Mouse (Mus musculus) liver, embryonic 13.5 days (tissue): Measurements from ENCODE around the gene Rprml. TPM values are rescaled to one million over a fixed set of nuclear protein-coding genes. Genes with fewer than 3 reads are reported as not detected.

Experiments used
- ATAC-seq: fragments of 200-750 bp; cut with Nextera tagmentation; 2 replicates; pipeline ENCODE4 v1.8.0; 2017; ENCODE audit warnings: low read depth, mild to moderate bottlenecking, moderate number of reproducible peaks, moderate library complexity
- DNase-seq: peaks from one replicate; pipeline ENCODE4 v3.0.0; 2022
- H3K27ac ChIP-seq: fragments of 300-500 bp; sonication (generic); 2 replicates; pipeline ENCODE4 v1.5.1; 2015; ENCODE audit warnings: moderate library complexity, mild to moderate bottlenecking, inconsistent platforms
- H3K27me3 ChIP-seq: fragments of 300-500 bp; sonication (generic); 2 replicates; pipeline ENCODE4 v1.6.1; 2015; ENCODE audit warnings: mild to moderate bottlenecking, inconsistent platforms
- H3K36me3 ChIP-seq: fragments of 300-500 bp; sonication (generic); 2 replicates; pipeline ENCODE4 v1.6.1; 2015; ENCODE audit warnings: mild to moderate bottlenecking, inconsistent platforms
- H3K4me1 ChIP-seq: fragments of 300-500 bp; sonication (generic); replicated peaks from 2 replicates; pipeline ENCODE4 v1.6.1; 2015; ENCODE audit warnings: inconsistent platforms
- H3K4me2 ChIP-seq: fragments of 300-500 bp; sonication (generic); 2 replicates; pipeline ENCODE4 v1.6.1; 2015; ENCODE audit warnings: inconsistent platforms, mild to moderate bottlenecking, moderate library complexity
- H3K4me3 ChIP-seq: fragments of 300-500 bp; sonication (generic); replicated peaks from 2 replicates; pipeline ENCODE4 v1.5.1; 2015; ENCODE audit warnings: mild to moderate bottlenecking, inconsistent platforms
- H3K9ac ChIP-seq: fragments of 300-500 bp; sonication (generic); 2 replicates; pipeline ENCODE4 v1.6.1; 2015; ENCODE audit warnings: mild to moderate bottlenecking, inconsistent platforms
- H3K9me3 ChIP-seq: fragments of 300-500 bp; sonication (generic); replicated peaks from 2 replicates; pipeline ENCODE4 v1.6.1; 2016; ENCODE audit warnings: inconsistent platforms
- WGBS: fragments of 180-500 bp; shearing (Covaris S2); methylation state at CpG from one replicate; pipeline ENCODE4 v1.1.7; 2015; ENCODE audit not compliant: insufficient replicate concordance; 5-methylcytosine and 5-hydroxymethylcytosine counted together
- polyA plus RNA-seq: library from polyadenylated mRNA; unstranded; fragments of >200 nt; fragmentation: Nextera tagmentation; extraction: Ambion mirVana; gene quantifications from 2 replicates; pipeline ENCODE4 v1.2.1, GENCODE M21; 2015

Rprml gene
- polyA plus RNA-seq, 1 experiment from 2014 or later, result not detected

DNA sequence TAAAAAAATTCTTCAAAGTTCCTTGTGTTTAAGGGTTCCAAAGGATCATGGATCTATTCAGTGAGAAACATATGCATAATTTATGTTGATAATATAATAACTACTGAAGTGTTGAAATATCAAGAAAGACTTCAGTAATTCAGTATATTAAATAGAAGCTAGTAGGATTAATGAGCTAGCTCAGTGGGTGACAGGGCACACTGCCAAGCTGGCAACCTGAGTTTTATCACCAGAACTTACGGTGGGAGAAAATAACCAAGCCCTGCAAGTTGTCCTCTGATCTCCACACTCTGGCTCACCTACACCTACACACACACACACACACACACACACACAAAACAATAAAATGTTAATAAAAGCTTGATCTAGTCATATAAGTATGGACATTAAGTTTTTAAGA is 43.9 kb downstream of the Rprml start:
- DNase-seq (no peak), ATAC-seq (no peak)
- 57% methylated on average over 1 of the region's 1 CpGs for WGBS
- no peaks in the 10 kb centered on the region for H3K27me3 ChIP-seq
- H3K4me3 ChIP-seq, result no peak overlapping the region
- peaks cover 34% of the 10 kb centered on the region for H3K4me1 ChIP-seq
- no peak overlapping the region for H3K4me2 ChIP-seq
- H3K9ac ChIP-seq, result no peak overlapping the region
- H3K27ac ChIP-seq, result no peak overlapping the region
- no peaks in the 10 kb centered on the region for H3K9me3 ChIP-seq
- H3K36me3 ChIP-seq, result 0 out of 2 replicates have a peak, but pooled peaks cover 7% of the 10 kb centered on the region

DNA sequence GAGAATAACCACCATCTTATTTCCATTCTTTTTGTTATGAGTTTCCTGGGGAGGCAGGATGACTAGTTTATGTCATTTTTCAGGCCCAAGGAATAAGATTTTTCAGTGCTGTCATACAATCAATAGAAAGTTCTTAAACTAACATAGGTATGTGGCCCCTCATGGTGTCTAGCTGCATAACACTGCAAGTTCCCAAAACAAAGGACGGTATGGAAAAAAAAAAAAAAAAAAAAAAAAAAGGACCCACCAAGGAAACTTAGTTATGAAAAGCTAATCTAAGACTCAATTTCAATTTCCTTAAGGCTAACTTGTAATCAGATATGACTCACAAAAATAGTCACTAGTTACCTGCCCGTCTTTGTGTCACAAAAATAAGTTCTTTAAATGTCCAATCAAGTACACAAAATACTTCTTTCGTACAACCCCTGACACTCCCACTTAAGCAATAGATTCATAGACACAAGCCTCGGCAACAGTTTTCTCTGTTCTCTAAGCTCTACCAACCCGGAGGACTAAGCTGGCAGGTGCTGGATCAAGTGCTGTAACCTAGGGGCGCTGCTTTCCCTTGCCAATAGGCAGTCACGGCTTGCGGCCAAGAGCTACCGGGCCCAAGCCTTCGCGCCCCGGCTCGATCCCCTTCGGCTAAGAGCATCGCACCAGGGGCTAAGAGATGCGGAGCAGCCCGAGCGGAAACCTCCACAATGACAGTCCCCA is 47.6 kb downstream of the Rprml start:
- peak overlapping the region; percentile 85 for H3K27ac ChIP-seq
- peak; percentile 59 for ATAC-seq
- DNase-seq, result no peak
- WGBS, result under 1% methylated on average over 18 of the region's 18 CpGs
- H3K9ac ChIP-seq, result peak overlapping the region; percentile 89
- H3K4me3 ChIP-seq, result peak overlapping the region; percentile 94
- peaks cover 21% of the 10 kb centered on the region for H3K4me1 ChIP-seq
- peak overlapping the region; percentile 79 for H3K4me2 ChIP-seq
- H3K36me3 ChIP-seq, result 0 out of 2 replicates have a peak, but pooled peaks cover 3% of the 10 kb centered on the region
- no peaks in the 10 kb centered on the region for H3K9me3 ChIP-seq
- no peaks in the 10 kb centered on the region for H3K27me3 ChIP-seq

GRCm38 (mm10) chr11:103697565-103698176 is 48.3 kb downstream of the Rprml start, which contains the start of gene Gosr2:
Gene Gosr2, minus strand, starts transcription at chr11:103697898.
- H3K4me1 ChIP-seq, result peaks cover 21% of the 10 kb centered on the region
- DNase-seq, result peak; percentile 77
- ATAC-seq, result peak; percentile 96
- peak within 1 kb of the TSS; percentile 85 for H3K27ac ChIP-seq
- under 1% methylated on average over 57 of the region's 57 CpGs for WGBS
- H3K27me3 ChIP-seq, result no peaks in the 10 kb centered on the region
- peak within 1 kb of the TSS; percentile 79 for H3K4me2 ChIP-seq
- H3K36me3 ChIP-seq, result 0 out of 2 replicates have a peak, but pooled peaks cover 3% of the 10 kb centered on the region
- H3K9me3 ChIP-seq, result no peaks in the 10 kb centered on the region
- peak within 1 kb of the TSS; percentile 94 for H3K4me3 ChIP-seq
- peak within 1 kb of the TSS; percentile 89 for H3K9ac ChIP-seq

DNA sequence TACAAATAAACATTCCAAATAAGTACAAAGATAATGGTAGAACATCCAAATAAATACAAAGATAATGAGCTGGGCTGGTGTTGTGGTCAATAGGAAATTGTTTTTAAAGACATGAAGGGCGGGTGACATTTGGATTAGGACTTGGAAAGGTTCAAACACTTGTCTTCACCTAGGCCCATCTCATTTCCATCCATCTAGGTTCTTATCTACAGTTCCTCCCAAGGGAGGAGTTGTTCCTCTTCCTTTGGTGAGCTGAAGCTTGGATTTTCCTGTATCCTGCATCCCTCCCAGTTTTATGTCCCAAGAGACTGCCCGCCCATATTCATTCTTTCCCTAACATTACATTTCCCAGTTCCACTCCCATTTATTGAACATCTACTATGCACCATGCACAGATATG is 48.9 kb downstream of the Rprml start:
- no peak for DNase-seq
- WGBS, result 73% methylated on average over 2 of the region's 2 CpGs

More for the DNA sequence above, 48.9 kb downstream of the Rprml start:
- Histone ChIP-seq H3K27ac (peak overlapping the region; percentile 85), H3K4me3 (peak overlapping the region; percentile 94), H3K4me1 (peaks cover 21% of the 10 kb centered on the region), H3K4me2 (peak overlapping the region; percentile 79), H3K9me3 (no peaks in the 10 kb centered on the region), H3K9ac (peak overlapping the region; percentile 89), H3K36me3 (0 out of 2 replicates have a peak, but pooled peaks cover 3% of the 10 kb centered on the region), H3K27me3 (no peaks in the 10 kb centered on the region)
- ATAC-seq, result no peak

Other genes with a start within 250 kb of the Rprml start
- gene Plekhm1, start 236.9 kb upstream of the Rprml start, polyA plus RNA-seq, result 2.8 and 3.8 TPM in 2 replicates
- gene Lrrc37a, start 145.0 kb upstream of the Rprml start, polyA plus RNA-seq, result not detected in 2 replicates
- gene Gm884, start 28.4 kb upstream of the Rprml start, polyA plus RNA-seq, result not detected in 2 replicates
- not detected in 2 replicates for gene Lyzl6, start 10.7 kb upstream of the Rprml start, polyA plus RNA-seq
- 43.2 and 51.4 TPM in 2 replicates for gene Gosr2, start 48.3 kb downstream of the Rprml start, polyA plus RNA-seq
- 0.02 TPM in 1 of 2 replicates, not detected in the other for gene Wnt9b, start 100.3 kb downstream of the Rprml start, polyA plus RNA-seq
- 0.05 and 0.10 TPM in 2 replicates for gene Wnt3, start 124.6 kb downstream of the Rprml start, polyA plus RNA-seq